Mouse (Mus musculus) heart, adult 2 months (tissue): Measurements from ENCODE around the gene Scarf2. TPM values are rescaled to one million over a fixed set of nuclear protein-coding genes. Genes with fewer than 3 reads are reported as not detected.
A peak's percentile ranks its signal among the peaks of the same experiment; 100 is the strongest.

ENCODE experiments used
- DNase-seq, 2 experiments: peaks; one replicate each; pipeline ENCODE4 v3.0.0; 2021
- H3K27ac ChIP-seq: fragments of 200-600 bp; 2 replicates; pipeline ENCODE4 v1.8.1; 2022
- H3K27me3 ChIP-seq: fragments of 200-500 bp; 2 replicates; pipeline ENCODE4 v1.6.1; 2012; ENCODE audit warnings: mild to moderate bottlenecking, low read length, inconsistent platforms, mixed read lengths; ENCODE audit not compliant: control insufficient read depth, insufficient read depth
- H3K36me3 ChIP-seq: fragments of 200-500 bp; 2 replicates; pipeline ENCODE4 v1.6.1; 2012; ENCODE audit warnings: low read length, inconsistent platforms; ENCODE audit not compliant: control insufficient read depth, insufficient read depth
- H3K4me1 ChIP-seq: fragments of 200-500 bp; 2 replicates; pipeline ENCODE4 v1.6.1; 2011; ENCODE audit warnings: low read length; ENCODE audit not compliant: control insufficient read depth, insufficient read depth
- H3K4me3 ChIP-seq: fragments of 200-600 bp; 2 replicates; pipeline ENCODE4 v1.8.1; 2022
- H3K79me2 ChIP-seq: fragments of 200-500 bp; replicated peaks from 2 replicates; pipeline ENCODE4 v1.6.1; 2012; ENCODE audit warnings: mild to moderate bottlenecking, inconsistent platforms, low read length, moderate library complexity, mixed read lengths; ENCODE audit not compliant: control insufficient read depth, insufficient read depth
- H3K9ac ChIP-seq: fragments of 200-500 bp; 2 replicates; pipeline ENCODE4 v1.6.1; 2012; ENCODE audit warnings: low read depth, mild to moderate bottlenecking, control low read depth, inconsistent platforms, low read length, mixed read lengths
- CTCF ChIP-seq: fragments of 200-600 bp; IDR thresholded peaks from 2 replicates; pipeline ENCODE4 v1.8.1; 2022; ENCODE audit warnings: antibody characterized with exemption, mild to moderate bottlenecking, moderate library complexity
- EP300 ChIP-seq: fragments of 200-500 bp; IDR thresholded peaks from 2 replicates; pipeline ENCODE4 v1.6.1; 2011; ENCODE audit warnings: low read depth, low read length, control low read depth; ENCODE audit not compliant: insufficient read depth
- POLR2A ChIP-seq: fragments of 200-500 bp; IDR thresholded peaks from 2 replicates; pipeline ENCODE4 v1.6.1; 2011; ENCODE audit warnings: mild to moderate bottlenecking, low read depth, low read length, control low read depth; ENCODE audit not compliant: insufficient read depth
- WGBS: fragments of 180-500 bp; shearing (Covaris S2); methylation state at CpG from one replicate; pipeline ENCODE4 v1.1.7; 2018; 5-methylcytosine and 5-hydroxymethylcytosine counted together
- intact Hi-C: fragments of 180-260 bp; cut with DNase I; formaldehyde crosslinking; loops from one replicate; pipeline ENCODE4 v1.15.1; 2025
- polyA plus RNA-seq: library from polyadenylated mRNA; depleted of rRNA; stranded (reverse); fragments of >200 nt; gene quantifications from 2 replicates; pipeline ENCODE4 v1.2.3, GENCODE M21; 2012
- total RNA-seq, 2 experiments: library from RNA; stranded (reverse); gene quantifications; 2 replicates each; pipeline ENCODE4 v1.2.3; 2021

Gene Scarf2
- total and polyA plus RNA-seq, 3 experiments: 4.1 to 13.4 (median 5.2) TPM

DNA sequence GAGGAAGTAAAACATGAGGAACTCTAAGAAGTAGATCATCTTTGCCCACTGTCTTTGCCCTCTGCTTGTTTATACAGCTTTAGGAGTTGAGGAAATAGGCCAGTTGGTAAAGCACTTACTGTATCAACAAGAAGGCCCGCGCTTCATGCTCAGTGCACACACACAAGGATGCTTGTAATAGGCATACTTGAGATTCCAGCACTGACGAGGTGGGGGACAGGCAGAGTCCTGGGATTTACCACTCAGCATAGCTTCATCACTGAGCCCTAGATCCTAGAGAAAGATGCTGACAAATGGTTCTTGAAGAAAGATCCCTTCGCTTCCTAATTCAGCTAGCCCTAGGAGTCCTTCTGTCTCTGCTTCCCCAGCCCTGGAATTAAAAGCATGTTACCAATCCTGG lies 16.1 kb downstream of the Scarf2 start:
- H3K36me3 ChIP-seq: no peaks in the 10 kb centered on the region
- no peak for TF ChIP-seq EP300
- no peak for TF ChIP-seq CTCF
- TF ChIP-seq POLR2A: no peak
- no peaks in the 10 kb centered on the region for H3K79me2 ChIP-seq
- intact Hi-C loops: loop anchor here (2.0 to 5.0 kb wide), 4 partner anchors 28 to 256 kb away; no protein-coding TSS in a partner anchor
- H3K27ac ChIP-seq: no peak overlapping the region
- H3K9ac ChIP-seq: no peak overlapping the region
- H3K4me1 ChIP-seq: peaks cover 4% of the 10 kb centered on the region; the same call in 1 of the 2 replicates
- H3K4me3 ChIP-seq: no peak overlapping the region
- DNase-seq: no peak
- WGBS: 53% methylated on average over 4 of the region's 4 CpGs
- no peaks in the 10 kb centered on the region for H3K27me3 ChIP-seq

DNA sequence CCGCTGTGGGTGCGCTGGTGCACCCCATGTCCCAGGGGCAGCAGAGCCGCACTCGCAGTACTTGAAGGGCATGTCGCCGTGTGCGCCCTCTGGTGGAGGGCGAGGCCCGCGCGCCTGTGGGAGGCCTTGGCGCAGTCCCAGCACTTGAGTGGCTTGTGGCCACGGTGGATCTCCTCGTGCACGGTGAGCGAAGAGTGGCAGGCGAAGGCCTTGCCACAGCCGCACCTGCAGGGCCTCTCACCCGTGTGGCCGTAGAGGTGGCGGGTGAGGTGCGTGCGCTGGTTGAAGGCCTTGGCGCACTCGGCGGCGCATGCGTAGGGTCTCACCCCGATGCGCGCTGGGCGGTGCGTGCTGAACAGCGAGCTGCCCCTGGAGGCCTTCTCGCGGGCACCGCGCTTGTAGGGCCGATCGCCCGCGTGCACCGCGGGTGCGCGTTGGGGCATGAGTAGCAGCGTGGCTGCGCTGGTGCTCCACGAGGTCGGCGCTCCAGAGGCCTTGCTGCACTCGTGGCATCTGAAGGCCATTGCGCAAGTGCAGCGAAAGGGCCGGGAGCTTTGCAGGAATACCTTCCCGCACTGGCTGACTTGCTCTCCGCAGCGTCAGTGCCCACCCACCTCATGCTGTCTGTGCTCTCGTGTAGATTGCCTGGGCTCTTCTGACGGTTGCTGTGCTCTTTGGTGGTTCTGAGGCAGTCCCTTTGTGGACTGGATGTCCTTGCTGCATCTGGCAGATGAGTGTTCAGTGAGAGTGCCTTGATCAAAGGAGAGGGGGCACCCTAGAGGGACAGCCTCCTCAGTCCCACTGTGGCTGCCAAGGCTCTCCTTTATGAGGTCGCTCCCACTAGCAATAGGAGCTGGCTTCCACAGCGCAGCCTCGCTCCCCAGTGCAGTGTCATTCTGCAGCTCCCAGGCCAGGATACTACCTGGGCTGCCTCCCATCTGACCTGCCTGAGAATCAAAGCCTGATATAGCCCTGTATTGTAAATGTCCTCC lies 18.6 kb downstream of the Scarf2 start:
- H3K4me1 ChIP-seq: peaks cover 2% of the 10 kb centered on the region; the same call in 1 of the 2 replicates
- H3K9ac ChIP-seq: peak overlapping the region; percentile 57
- WGBS: 6% methylated on average over 63 of the region's 63 CpGs
- DNase-seq: peak; percentile 75 to 77
- H3K4me3 ChIP-seq: peak overlapping the region; percentile 53
- no peaks in the 10 kb centered on the region for H3K79me2 ChIP-seq
- no peaks in the 10 kb centered on the region for H3K36me3 ChIP-seq
- no peaks in the 10 kb centered on the region for H3K27me3 ChIP-seq
- no peak overlapping the region for H3K27ac ChIP-seq
- intact Hi-C loops: no loop called here
- peak; percentile 87 for TF ChIP-seq CTCF
- TF ChIP-seq EP300: no peak
- no peak for TF ChIP-seq POLR2A

DNA sequence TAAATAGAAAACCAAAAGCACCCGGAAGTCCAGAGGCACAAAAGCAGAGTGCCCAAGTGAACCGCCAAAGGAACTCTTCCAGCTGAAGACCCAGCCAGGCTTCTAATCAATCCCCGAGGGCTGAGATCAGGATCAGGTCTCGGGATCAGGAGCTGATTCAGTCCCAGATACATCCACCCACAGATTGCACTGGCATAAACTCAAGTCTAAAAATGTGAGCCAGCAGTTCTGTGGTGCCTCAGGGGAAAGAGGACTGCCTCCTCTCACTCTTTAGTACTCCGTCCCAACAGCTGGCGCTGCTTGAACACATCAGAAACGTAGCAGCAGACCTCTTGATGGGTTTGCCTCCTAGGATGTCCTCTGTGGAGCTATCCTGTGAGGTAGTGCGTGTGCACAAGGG lies 19.4 kb downstream of the Scarf2 start:
- Histone ChIP-seq H3K4me3 (no peak overlapping the region), H3K79me2 (no peaks in the 10 kb centered on the region), H3K9ac (no peak overlapping the region), H3K27me3 (no peaks in the 10 kb centered on the region), H3K4me1 (peaks cover 2% of the 10 kb centered on the region; the same call in 1 of the 2 replicates), H3K27ac (no peak overlapping the region), H3K36me3 (no peaks in the 10 kb centered on the region)
- 80% methylated on average over 8 of the region's 8 CpGs for WGBS
- intact Hi-C loops: no loop called here
- no peak for DNase-seq
- TF ChIP-seq POLR2A: no peak
- TF ChIP-seq CTCF: no peak
- TF ChIP-seq EP300: no peak

DNA sequence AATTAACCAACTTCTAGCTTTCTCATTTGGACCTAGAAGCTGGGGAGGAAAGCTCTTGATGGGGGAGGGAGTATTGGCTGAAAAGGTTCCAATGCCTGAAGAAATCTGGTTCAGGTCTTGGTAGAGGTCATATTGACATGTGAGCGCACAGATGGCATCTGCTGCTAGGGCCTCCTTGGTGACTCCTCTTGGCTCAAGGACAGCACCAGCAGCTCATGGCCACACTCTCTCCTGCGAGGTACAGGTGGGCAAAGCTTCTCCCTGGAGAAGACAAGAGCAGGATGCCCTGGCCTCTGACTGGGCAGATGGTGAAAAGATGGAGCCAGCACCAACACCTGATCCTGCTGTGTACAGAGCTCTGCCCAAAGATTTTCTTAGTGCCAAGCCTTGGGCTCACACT lies 29.4 kb downstream of the Scarf2 start:
- WGBS: 86% methylated on average over 2 of the region's 2 CpGs
- intact Hi-C loops: no loop called here
- H3K27ac ChIP-seq: no peak overlapping the region
- no peak for DNase-seq
- TF ChIP-seq CTCF: no peak
- TF ChIP-seq EP300: no peak
- TF ChIP-seq POLR2A: no peak
- H3K9ac ChIP-seq: no peak overlapping the region
- no peak overlapping the region for H3K4me3 ChIP-seq
- H3K36me3 ChIP-seq: no peaks in the 10 kb centered on the region
- H3K79me2 ChIP-seq: no peaks in the 10 kb centered on the region
- H3K4me1 ChIP-seq: no peaks in the 10 kb centered on the region
- H3K27me3 ChIP-seq: peaks cover 2% of the 10 kb centered on the region; the same call in 1 of the 2 replicates

DNA sequence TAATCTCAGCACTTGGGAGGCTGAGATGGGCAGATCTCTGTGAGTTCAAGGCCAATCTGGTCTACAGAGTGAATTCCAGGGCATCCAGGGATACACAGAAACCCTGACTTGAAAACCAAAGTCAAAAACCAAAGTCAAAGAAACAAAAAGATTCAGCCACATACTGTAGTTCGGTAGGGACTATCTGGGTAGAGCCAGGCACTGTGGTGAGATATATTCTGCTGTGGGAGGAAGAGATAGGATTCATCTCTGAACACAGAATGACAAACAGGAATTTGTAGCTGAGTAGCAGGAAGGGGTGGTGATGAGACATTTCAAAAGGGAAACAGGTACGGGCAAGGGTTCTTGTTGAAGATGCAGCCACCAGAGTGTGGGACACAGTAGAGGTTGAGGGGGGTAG lies 31.1 kb downstream of the Scarf2 start:
- no peak for DNase-seq
- 66% methylated on average over 2 of the region's 2 CpGs for WGBS
- H3K9ac ChIP-seq: no peak overlapping the region

DNA sequence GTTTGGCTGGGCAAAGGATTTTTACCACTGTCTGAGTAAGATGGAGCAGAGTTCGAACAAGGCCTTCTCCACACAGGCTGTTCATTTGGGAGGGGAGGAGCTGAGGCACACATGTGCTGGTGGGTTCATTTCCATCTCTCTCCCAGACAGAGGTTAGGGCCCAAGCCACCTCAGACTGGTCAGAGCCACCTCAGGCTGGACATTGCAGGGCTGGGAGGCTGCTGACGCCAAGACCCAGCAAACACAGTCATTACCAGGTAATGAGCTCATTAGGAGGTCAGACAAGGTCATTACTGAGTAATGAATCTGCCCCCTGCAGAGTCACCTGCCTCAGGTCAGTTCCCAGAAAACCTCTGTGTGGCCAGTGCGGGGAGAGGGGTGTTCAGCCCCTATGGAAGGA lies 31.8 kb downstream of the Scarf2 start:
- intact Hi-C loops: no loop called here
- no peak overlapping the region for H3K27ac ChIP-seq
- no peak overlapping the region for H3K4me3 ChIP-seq
- H3K4me1 ChIP-seq: no peaks in the 10 kb centered on the region
- H3K9ac ChIP-seq: no peak overlapping the region
- TF ChIP-seq CTCF: no peak
- TF ChIP-seq EP300: no peak
- TF ChIP-seq POLR2A: no peak
- H3K79me2 ChIP-seq: no peaks in the 10 kb centered on the region
- no peak for DNase-seq
- no peaks in the 10 kb centered on the region for H3K36me3 ChIP-seq
- 93% methylated on average over 3 of the region's 3 CpGs for WGBS
- H3K27me3 ChIP-seq: peaks cover 5% of the 10 kb centered on the region

More for the DNA sequence above, 31.1 kb downstream of the Scarf2 start:
- H3K27me3 ChIP-seq: peaks cover 2% of the 10 kb centered on the region; the same call in 1 of the 2 replicates
- H3K36me3 ChIP-seq: no peaks in the 10 kb centered on the region
- no peaks in the 10 kb centered on the region for H3K4me1 ChIP-seq
- no peaks in the 10 kb centered on the region for H3K79me2 ChIP-seq
- intact Hi-C loops: no loop called here
- TF ChIP-seq POLR2A (no peak), EP300 (no peak)
- H3K4me3 ChIP-seq: no peak overlapping the region
- no peak overlapping the region for H3K27ac ChIP-seq
